Comparison of ENCODE assay signal across 14 mouse cellular contexts in the genomic region with DNA sequence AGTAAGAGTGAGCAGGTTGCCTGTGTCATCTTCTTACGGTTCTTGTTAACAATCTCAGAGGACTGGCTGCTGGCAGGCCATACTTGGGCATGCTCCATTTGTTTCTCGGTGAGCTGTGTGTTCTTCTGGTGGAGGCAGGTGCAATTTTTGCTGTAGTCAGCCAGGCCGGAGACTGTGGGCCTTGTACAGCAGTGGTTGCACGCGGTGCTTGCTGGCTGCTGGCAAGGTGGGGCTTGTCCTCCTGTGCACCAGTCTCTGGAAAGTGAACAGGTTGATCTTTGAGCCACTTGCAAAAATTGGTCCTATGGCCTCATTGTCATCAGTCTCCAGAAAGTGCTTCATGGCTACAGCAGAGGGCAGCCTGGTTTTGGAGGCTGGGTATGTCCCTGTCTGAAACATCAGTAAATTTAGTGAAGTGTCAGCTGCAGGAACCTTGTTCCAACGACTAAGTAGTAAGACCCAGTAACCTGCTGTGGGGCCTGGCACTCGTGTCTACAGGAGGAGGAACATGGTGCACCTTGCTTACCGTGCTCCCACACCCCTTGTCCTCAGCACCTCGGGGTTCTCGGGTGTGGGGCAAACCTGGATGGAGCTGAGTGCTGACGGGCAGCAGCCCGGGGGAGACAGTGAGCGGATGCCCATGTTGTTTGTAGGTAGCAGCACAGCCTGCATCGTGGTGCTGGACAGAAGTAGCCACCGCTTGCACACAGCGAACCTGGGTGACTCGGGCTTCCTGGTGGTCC. TPM values are rescaled to one million over a fixed set of nuclear protein-coding genes. Genes with fewer than 3 reads are reported as not detected.
DNase-seq lines count a peak whose midpoint lies in the region; ATAC-seq and TF ChIP-seq lines count a peak whose summit lies in the region.
"Had no signal": no experiment of that assay in that cellular context is flagged by ENCODE, and none has a peak within 500 bp of the region (broad histone marks: within the 10 kb centered on the region; RNA-seq: fewer than 3 reads in every experiment).

No protein-coding gene starts in this region.

- intact Hi-C loops in heart, postnatal 10 days (cut with DNase I): no loop called here

- H3K27me3 ChIP-seq in heart, embryonic 12.5 days (replicated peaks): no peaks in the 10 kb centered on the region
- no peaks in the 10 kb centered on the region for H3K27me3 ChIP-seq in kidney, embryonic 16.5 days (ENCODE audit: insufficient read depth, low read length)
- H3K27me3 ChIP-seq in lung, postnatal 0 days (replicated peaks; ENCODE audit: insufficient read depth, low read length): no peaks in the 10 kb centered on the region
- H3K27me3 ChIP-seq: forebrain, embryonic 13.5 days; lung, embryonic 15.5 days had no signal

- H3K9me3 ChIP-seq in heart, embryonic 12.5 days (replicated peaks): no peaks in the 10 kb centered on the region
- no peaks in the 10 kb centered on the region for H3K9me3 ChIP-seq in kidney, embryonic 16.5 days (ENCODE audit: low read length)
- no peaks in the 10 kb centered on the region for H3K9me3 ChIP-seq in lung, postnatal 0 days (ENCODE audit: low read length)
- H3K9me3 ChIP-seq: forebrain, embryonic 13.5 days; lung, embryonic 15.5 days had no signal

- H3K4me1 ChIP-seq in heart, embryonic 12.5 days (replicated peaks): peaks cover 46% of the 10 kb centered on the region
- peaks cover 12% of the 10 kb centered on the region for H3K4me1 ChIP-seq in kidney, embryonic 16.5 days (ENCODE audit: insufficient read depth, low read length)
- H3K4me1 ChIP-seq in lung, postnatal 0 days (ENCODE audit: insufficient read depth, low read depth, low read length): no peaks in the 10 kb centered on the region
- H3K4me1 ChIP-seq: forebrain, embryonic 13.5 days had no signal

- peaks cover 58% of the 10 kb centered on the region for H3K36me3 ChIP-seq in heart, embryonic 12.5 days
- peaks cover 27% of the 10 kb centered on the region for H3K36me3 ChIP-seq in kidney, embryonic 16.5 days (ENCODE audit: insufficient read depth, low read length)
- H3K36me3 ChIP-seq in lung, postnatal 0 days (ENCODE audit: insufficient read depth, low read length): no peaks in the 10 kb centered on the region

- no peak for ATAC-seq in heart, embryonic 12.5 days (ENCODE audit: insufficient number of reproducible peaks, low FRiP score)
- ATAC-seq in kidney, embryonic 16.5 days (ENCODE audit: low FRiP score, low TSS enrichment): no peak
- ATAC-seq in lung, postnatal 0 days: no peak
- ATAC-seq: forebrain, embryonic 13.5 days had no signal

- WGBS in heart, embryonic 12.5 days: 89% methylated on average over 17 of the region's 17 CpGs
- WGBS in kidney, embryonic 16.5 days: 75% methylated on average over 17 of the region's 17 CpGs
- 86% methylated on average over 17 of the region's 17 CpGs for WGBS in lung, postnatal 0 days

- TF ChIP-seq EP300 in lung, postnatal 0 days (IDR thresholded peaks at IDR 0.05): no peak

- no peak overlapping the region for H3K27ac ChIP-seq in heart, embryonic 12.5 days (ENCODE audit: poor library complexity, severe bottlenecking)
- peak overlapping the region; percentile 56; the same call in 1 of the 2 replicates for H3K27ac ChIP-seq in layer of hippocampus, adult 2 months
- H3K27ac ChIP-seq in kidney, embryonic 16.5 days (ENCODE audit: low read length): no peak overlapping the region
- no peak overlapping the region for H3K27ac ChIP-seq in lung, postnatal 0 days (ENCODE audit: low read length)
- H3K27ac ChIP-seq: forebrain, embryonic 13.5 days; lung, embryonic 15.5 days had no signal

- H3K4me3 ChIP-seq in heart, embryonic 12.5 days: no peak overlapping the region
- H3K4me3 ChIP-seq in layer of hippocampus, adult 2 months: no peak overlapping the region
- H3K4me3 ChIP-seq in kidney, embryonic 16.5 days (ENCODE audit: low read length): no peak overlapping the region
- no peak overlapping the region for H3K4me3 ChIP-seq in lung, postnatal 0 days (ENCODE audit: low read depth, low read length)
- H3K4me3 ChIP-seq: forebrain, embryonic 13.5 days; lung, embryonic 15.5 days had no signal

- no peak for TF ChIP-seq CTCF in layer of hippocampus, adult 2 months (conservative IDR thresholded peaks at IDR 0.05)
- no peak for TF ChIP-seq CTCF in lung, postnatal 0 days (IDR thresholded peaks at IDR 0.05)

- DNase-seq in heart, postnatal 10 days: no peak
- DNase-seq in layer of hippocampus, adult 2 months (ENCODE audit: low spot score in 2 of 2): no peak
- no peak for DNase-seq in layer of hippocampus, postnatal 10 days (ENCODE audit: low spot score in 2 of 2)
- peak; percentile 73 for DNase-seq in thymus, postnatal 14 days
- DNase-seq in lung, postnatal 0 days (ENCODE audit: low spot score): no peak
- DNase-seq in adrenal gland, postnatal 4 days (ENCODE audit: low spot score in 2 of 2): no peak
- DNase-seq: heart, adult 18-20 months; liver; midbrain, embryonic 14.5 days; retina, postnatal 1 day had no signal

- peak overlapping the region; percentile 26; the same call in 1 of the 2 replicates for H3K9ac ChIP-seq in heart, embryonic 12.5 days
- H3K9ac ChIP-seq in kidney, embryonic 16.5 days (replicated peaks; ENCODE audit: low read length): 0 out of 2 replicates have a peak overlapping the region, but pooled peaks have one; percentile 14
- no peak overlapping the region for H3K9ac ChIP-seq in lung, postnatal 0 days (replicated peaks; ENCODE audit: low read depth)
- H3K9ac ChIP-seq: forebrain, embryonic 13.5 days; lung, embryonic 15.5 days had no signal

- H3K4me2 ChIP-seq in heart, embryonic 12.5 days: no peak overlapping the region
- no peak overlapping the region for H3K4me2 ChIP-seq in kidney, embryonic 16.5 days (replicated peaks; ENCODE audit: low read depth, low read length)
- no peak overlapping the region for H3K4me2 ChIP-seq in lung, postnatal 0 days (replicated peaks; ENCODE audit: low read depth, low read length)
- H3K4me2 ChIP-seq: forebrain, embryonic 13.5 days; lung, embryonic 15.5 days had no signal

RNA-seq across cellular contexts. Expression of a gene that starts 28.9 kb away (rescaled TPM):
- polyA plus RNA-seq in heart, embryonic 12.5 days (2016; fragmentation: Nextera tagmentation; extraction: Ambion mirVana): 13.4 and 14.3 TPM in 2 replicates
- 10 to 100 TPM; 63.4 to 83.1 TPM for total RNA-seq in heart, postnatal 10 days (2021)
- total RNA-seq in layer of hippocampus, adult 2 months (2021): 10 to 100 TPM; 39.8 to 41.1 TPM
- 10 to 100 TPM; 26.1 to 27.3 TPM for total RNA-seq in layer of hippocampus, postnatal 10 days (2021)
- polyA plus RNA-seq in kidney, embryonic 16.5 days (2015; fragmentation: Nextera tagmentation; extraction: Ambion mirVana): 8.6 TPM in 2 replicates
- 12.2 and 12.7 TPM in 2 replicates for polyA plus RNA-seq in lung, postnatal 0 days (2015; fragmentation: Nextera tagmentation; extraction: Ambion mirVana)
- 10 to 100 TPM; 33.1 to 36.7 TPM for total RNA-seq in adrenal gland, postnatal 4 days (2021)

RNA-seq across cellular contexts. Expression of a gene that starts 40.9 kb away (rescaled TPM):
- polyA plus RNA-seq in heart, embryonic 12.5 days (2016; fragmentation: Nextera tagmentation; extraction: Ambion mirVana): 7.8 and 9.1 TPM in 2 replicates
- total RNA-seq in heart, postnatal 10 days (2021): 1 to 10 TPM; 1.1 to 1.4 TPM
- 1 to 10 TPM; 5.1 to 5.9 TPM for total RNA-seq in layer of hippocampus, adult 2 months (2021)
- total RNA-seq in layer of hippocampus, postnatal 10 days (2021): 1 to 10 TPM; 5.1 to 5.4 TPM
- 11.1 and 13.8 TPM in 2 replicates for polyA plus RNA-seq in kidney, embryonic 16.5 days (2015; fragmentation: Nextera tagmentation; extraction: Ambion mirVana)
- polyA plus RNA-seq in lung, postnatal 0 days (2015; fragmentation: Nextera tagmentation; extraction: Ambion mirVana): 6.4 and 6.9 TPM in 2 replicates
- 1 to 10 TPM; 4.9 to 5.4 TPM for total RNA-seq in adrenal gland, postnatal 4 days (2021)

RNA-seq across cellular contexts. Expression of a gene that starts 41.1 kb away (rescaled TPM):
- polyA plus RNA-seq in heart, embryonic 12.5 days (2016; fragmentation: Nextera tagmentation; extraction: Ambion mirVana): 219 and 232 TPM in 2 replicates
- 100 to 1,000 TPM; 109 to 122 TPM for total RNA-seq in heart, postnatal 10 days (2021)
- 100 to 1,000 TPM; 173 to 186 TPM for total RNA-seq in layer of hippocampus, adult 2 months (2021)
- total RNA-seq in layer of hippocampus, postnatal 10 days (2021): 100 to 1,000 TPM; 213 to 228 TPM
- polyA plus RNA-seq in kidney, embryonic 16.5 days (2015; fragmentation: Nextera tagmentation; extraction: Ambion mirVana): 220 and 234 TPM in 2 replicates
- polyA plus RNA-seq in lung, postnatal 0 days (2015; fragmentation: Nextera tagmentation; extraction: Ambion mirVana): 189 and 193 TPM in 2 replicates
- 100 to 1,000 TPM; 127 to 134 TPM for total RNA-seq in adrenal gland, postnatal 4 days (2021)

RNA-seq across cellular contexts. Expression of a gene that starts 48.9 kb away (rescaled TPM):
- 2.7 and 3.2 TPM in 2 replicates for polyA plus RNA-seq in heart, embryonic 12.5 days (2016; fragmentation: Nextera tagmentation; extraction: Ambion mirVana)
- 1 to 10 TPM; 5.4 to 5.5 TPM for total RNA-seq in heart, postnatal 10 days (2021)
- total RNA-seq in layer of hippocampus, adult 2 months (2021): 10 to 100 TPM; 15.2 TPM
- 10 to 100 TPM; 15.0 to 17.3 TPM for total RNA-seq in layer of hippocampus, postnatal 10 days (2021)
- polyA plus RNA-seq in kidney, embryonic 16.5 days (2015; fragmentation: Nextera tagmentation; extraction: Ambion mirVana): 7.9 and 8.0 TPM in 2 replicates
- polyA plus RNA-seq in lung, postnatal 0 days (2015; fragmentation: Nextera tagmentation; extraction: Ambion mirVana): 4.5 and 5.1 TPM in 2 replicates
- 10 to 100 TPM; 23.4 to 24.3 TPM for total RNA-seq in adrenal gland, postnatal 4 days (2021)

RNA-seq across cellular contexts. Expression of a gene that starts 58.6 kb away (rescaled TPM):
- polyA plus RNA-seq in heart, embryonic 12.5 days (2016; fragmentation: Nextera tagmentation; extraction: Ambion mirVana): 58.7 and 59.1 TPM in 2 replicates
- total RNA-seq in heart, postnatal 10 days (2021): 10 to 100 TPM; 24.3 to 25.5 TPM
- 10 to 100 TPM; 30.0 to 32.3 TPM for total RNA-seq in layer of hippocampus, adult 2 months (2021)
- 10 to 100 TPM; 26.7 to 29.1 TPM for total RNA-seq in layer of hippocampus, postnatal 10 days (2021)
- polyA plus RNA-seq in kidney, embryonic 16.5 days (2015; fragmentation: Nextera tagmentation; extraction: Ambion mirVana): 72.8 and 78.0 TPM in 2 replicates
- 61.2 and 69.2 TPM in 2 replicates for polyA plus RNA-seq in lung, postnatal 0 days (2015; fragmentation: Nextera tagmentation; extraction: Ambion mirVana)
- 10 to 100 TPM; 34.9 to 41.1 TPM for total RNA-seq in adrenal gland, postnatal 4 days (2021)
